ENCODE assay signal across 8 mouse cellular contexts in the genomic region with DNA sequence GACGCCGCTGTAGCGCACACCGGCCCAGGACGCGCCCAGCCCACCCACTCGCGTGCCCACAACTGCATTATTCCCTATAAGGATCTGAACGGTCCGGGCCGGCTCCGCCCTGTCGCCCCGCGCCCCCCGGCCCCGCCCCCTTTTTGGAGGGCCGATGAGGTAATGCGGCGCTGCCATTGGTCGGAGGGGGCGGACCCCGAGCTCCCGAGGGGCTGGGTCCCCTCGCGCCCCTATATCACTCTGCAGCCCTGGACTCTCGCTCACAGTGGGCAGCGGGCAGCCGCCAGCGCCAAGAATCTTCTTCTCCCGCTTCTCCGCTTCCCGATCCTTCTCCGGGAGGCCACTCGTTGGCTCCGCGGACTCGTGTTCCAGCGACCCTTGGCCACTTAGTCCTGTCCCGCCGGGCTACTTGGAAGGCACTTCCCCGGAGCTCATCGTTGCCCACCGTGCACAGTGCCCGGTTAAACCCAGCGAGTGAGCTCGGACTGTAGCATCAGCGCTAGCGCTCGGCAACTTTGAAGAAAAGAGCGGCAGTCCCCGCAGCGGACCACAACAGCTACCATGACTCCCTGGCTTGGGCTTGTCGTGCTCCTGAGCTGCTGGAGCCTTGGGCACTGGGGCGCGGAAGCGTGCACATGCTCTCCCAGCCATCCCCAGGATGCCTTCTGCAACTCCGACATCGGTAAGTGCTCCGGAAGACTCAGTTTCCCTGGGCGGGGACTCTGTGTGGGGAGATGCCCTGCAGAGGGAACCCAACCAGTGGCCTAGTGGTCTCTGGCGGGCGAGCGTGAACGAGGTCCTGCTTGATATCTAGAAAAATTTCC. TPM values are rescaled to one million over a fixed set of nuclear protein-coding genes. Genes with fewer than 3 reads are reported as not detected.
DNase-seq lines count a peak whose midpoint lies in the region; ATAC-seq lines count a peak whose summit lies in the region.

A gene (plus strand): TSS at position 80 of the 824 bp plus-strand sequence.

- H3K9ac ChIP-seq in embryonic facial prominence, embryonic 15.5 days, result peak within 1 kb of the TSS; percentile 64
- peak within 1 kb of the TSS; percentile 92 for H3K9ac ChIP-seq in limb, embryonic 13.5 days
- H3K9ac ChIP-seq in midbrain, embryonic 15.5 days, result peak within 1 kb of the TSS; percentile 44

- H3K4me3 ChIP-seq in embryonic facial prominence, embryonic 15.5 days (replicated peaks), result peak within 1 kb of the TSS; percentile 66
- H3K4me3 ChIP-seq in limb, embryonic 13.5 days, result peak within 1 kb of the TSS; percentile 67
- peak within 1 kb of the TSS; percentile 50 for H3K4me3 ChIP-seq in midbrain, embryonic 15.5 days

- no peaks in the 10 kb centered on the region for H3K36me3 ChIP-seq in embryonic facial prominence, embryonic 15.5 days
- peaks cover 3% of the 10 kb centered on the region; the same call in 1 of the 2 replicates for H3K36me3 ChIP-seq in limb, embryonic 13.5 days
- H3K36me3 ChIP-seq in midbrain, embryonic 15.5 days (replicated peaks), result no peaks in the 10 kb centered on the region

- peaks cover 6% of the 10 kb centered on the region; the same call in 1 of the 2 replicates for H3K27me3 ChIP-seq in embryonic facial prominence, embryonic 15.5 days
- H3K27me3 ChIP-seq in limb, embryonic 13.5 days, result no peaks in the 10 kb centered on the region
- no peaks in the 10 kb centered on the region for H3K27me3 ChIP-seq in midbrain, embryonic 15.5 days (replicated peaks)

- peak; percentile 28 to 41 for DNase-seq in left cerebral cortex, adult 18-20 months (ENCODE audit: low spot score in 2 of 2)
- DNase-seq in left cerebral cortex, adult 11 months (ENCODE audit: low spot score), result no peak
- DNase-seq in heart, adult 9 months (ENCODE audit: low spot score in 2 of 2), result peak; percentile 88 to 93
- DNase-seq in kidney, adult 8-10 months, result peak; percentile 89 to 94
- DNase-seq in testis, postnatal 10 days (ENCODE audit: low spot score), result peak; percentile 85

- H3K27ac ChIP-seq in embryonic facial prominence, embryonic 15.5 days (replicated peaks), result peak within 1 kb of the TSS; percentile 70
- peak within 1 kb of the TSS; percentile 86 for H3K27ac ChIP-seq in limb, embryonic 13.5 days
- H3K27ac ChIP-seq in midbrain, embryonic 15.5 days, result no peak within 1 kb of the TSS

- ATAC-seq in embryonic facial prominence, embryonic 15.5 days (ENCODE audit: insufficient number of reproducible peaks, low FRiP score, low TSS enrichment, low read depth), result peak; percentile 83
- ATAC-seq in limb, embryonic 13.5 days (ENCODE audit: low FRiP score, low read depth), result peak; percentile 83
- ATAC-seq in midbrain, embryonic 15.5 days (replicated peaks), result peak; percentile 85

- under 1% methylated on average over 60 of the region's 65 CpGs for WGBS in embryonic facial prominence, embryonic 15.5 days
- 1% methylated on average over 65 of the region's 65 CpGs for WGBS in limb, embryonic 13.5 days
- under 1% methylated on average over 61 of the region's 65 CpGs for WGBS in midbrain, embryonic 15.5 days

- H3K4me1 ChIP-seq in embryonic facial prominence, embryonic 15.5 days, result peaks cover 48% of the 10 kb centered on the region
- peaks cover 55% of the 10 kb centered on the region for H3K4me1 ChIP-seq in limb, embryonic 13.5 days
- H3K4me1 ChIP-seq in midbrain, embryonic 15.5 days, result peaks cover 44% of the 10 kb centered on the region

- H3K4me2 ChIP-seq in embryonic facial prominence, embryonic 15.5 days (replicated peaks), result peak within 1 kb of the TSS; percentile 75
- H3K4me2 ChIP-seq in limb, embryonic 13.5 days (replicated peaks), result peak within 1 kb of the TSS; percentile 87
- peak within 1 kb of the TSS; percentile 99 for H3K4me2 ChIP-seq in midbrain, embryonic 15.5 days

- H3K9me3 ChIP-seq in embryonic facial prominence, embryonic 15.5 days (replicated peaks), result no peaks in the 10 kb centered on the region
- no peaks in the 10 kb centered on the region for H3K9me3 ChIP-seq in limb, embryonic 13.5 days
- H3K9me3 ChIP-seq in midbrain, embryonic 15.5 days, result no peaks in the 10 kb centered on the region

RNA-seq across cellular contexts. Expression of the gene that starts here (rescaled TPM):
- total RNA-seq in left cerebral cortex, adult 18-20 months (2021), result 10 to 100 TPM; 58.8 to 67.6 TPM
- 81.4 and 82.5 TPM in 2 replicates for polyA plus RNA-seq in embryonic facial prominence, embryonic 15.5 days (2015; fragmentation: Nextera tagmentation; extraction: Ambion mirVana)
- polyA plus RNA-seq in limb, embryonic 13.5 days (2015; fragmentation: Nextera tagmentation; extraction: Ambion mirVana), result 81.8 and 89.5 TPM in 2 replicates
- 31.1 and 33.9 TPM in 2 replicates for polyA plus RNA-seq in midbrain, embryonic 15.5 days (2015; fragmentation: Nextera tagmentation; extraction: Ambion mirVana)
